In genomic region chr6:94620287-94620686, GRCm38 (mm10) we compare ENCODE assay signal across 20 mouse cellular contexts.
DNase-seq lines count a peak whose midpoint lies in the region; ATAC-seq lines count a peak whose summit lies in the region.
"Had no signal": no experiment of that assay in that cellular context is flagged by ENCODE, and none has a peak within 500 bp of the region (broad histone marks: within the 10 kb centered on the region; RNA-seq: fewer than 3 reads in every experiment).

No protein-coding gene starts in this region.

- WGBS in forebrain, embryonic 10.5 days, result 78% methylated on average over 6 of the region's 6 CpGs
- WGBS in forebrain, embryonic 15.5 days, result 55% methylated on average over 6 of the region's 6 CpGs
- 70% methylated on average over 6 of the region's 6 CpGs for WGBS in hindbrain, embryonic 15.5 days
- 59% methylated on average over 6 of the region's 6 CpGs for WGBS in hindbrain, embryonic 16.5 days

- peak overlapping the region; percentile 41 for H3K27ac ChIP-seq in forebrain, embryonic 10.5 days
- H3K27ac ChIP-seq in forebrain, embryonic 15.5 days (replicated peaks), result no peak overlapping the region
- 0 out of 2 replicates have a peak overlapping the region, but pooled peaks have one; percentile 17 for H3K27ac ChIP-seq in hindbrain, embryonic 15.5 days (replicated peaks)
- no peak overlapping the region for H3K27ac ChIP-seq in hindbrain, embryonic 16.5 days (ENCODE audit: low read depth, low read length)
- H3K27ac ChIP-seq: forebrain, embryonic 12.5 days; midbrain, embryonic 12.5 days had no signal

- H3K4me2 ChIP-seq in forebrain, embryonic 15.5 days (replicated peaks), result no peak overlapping the region
- no peak overlapping the region for H3K4me2 ChIP-seq in hindbrain, embryonic 15.5 days
- H3K4me2 ChIP-seq in hindbrain, embryonic 16.5 days (ENCODE audit: low read length), result no peak overlapping the region
- H3K4me2 ChIP-seq: forebrain, embryonic 12.5 days; midbrain, embryonic 12.5 days had no signal

- no peaks in the 10 kb centered on the region for H3K9me3 ChIP-seq in forebrain, embryonic 10.5 days
- H3K9me3 ChIP-seq in forebrain, embryonic 15.5 days, result no peaks in the 10 kb centered on the region
- no peaks in the 10 kb centered on the region for H3K9me3 ChIP-seq in hindbrain, embryonic 15.5 days
- H3K9me3 ChIP-seq in hindbrain, embryonic 16.5 days (ENCODE audit: control insufficient read depth, low read length), result no peaks in the 10 kb centered on the region
- H3K9me3 ChIP-seq: embryonic facial prominence, embryonic 10.5 days; forebrain, embryonic 12.5 days; midbrain, embryonic 12.5 days had no signal

- no peak overlapping the region for H3K4me3 ChIP-seq in forebrain, embryonic 10.5 days
- no peak overlapping the region for H3K4me3 ChIP-seq in forebrain, embryonic 15.5 days
- H3K4me3 ChIP-seq in hindbrain, embryonic 15.5 days, result no peak overlapping the region
- H3K4me3 ChIP-seq in hindbrain, embryonic 16.5 days (ENCODE audit: low read length), result no peak overlapping the region
- H3K4me3 ChIP-seq: embryonic facial prominence, embryonic 10.5 days; forebrain, embryonic 12.5 days; layer of hippocampus, adult 2 months; midbrain, embryonic 12.5 days had no signal

- H3K4me1 ChIP-seq in forebrain, embryonic 10.5 days, result 0 out of 2 replicates have a peak, but pooled peaks cover 7% of the 10 kb centered on the region
- 0 out of 2 replicates have a peak, but pooled peaks cover 5% of the 10 kb centered on the region for H3K4me1 ChIP-seq in forebrain, embryonic 15.5 days
- H3K4me1 ChIP-seq in hindbrain, embryonic 15.5 days (replicated peaks), result peaks cover 2% of the 10 kb centered on the region
- no peaks in the 10 kb centered on the region for H3K4me1 ChIP-seq in hindbrain, embryonic 16.5 days (ENCODE audit: control insufficient read depth, insufficient read depth, low read depth, low read length)
- H3K4me1 ChIP-seq: forebrain, embryonic 12.5 days had no signal

- ATAC-seq in forebrain, embryonic 15.5 days (replicated peaks), result no peak
- ATAC-seq in hindbrain, embryonic 15.5 days (ENCODE audit: low FRiP score, low read depth), result no peak
- ATAC-seq in hindbrain, embryonic 16.5 days, result no peak
- ATAC-seq: CD4-positive, CD25-positive, alpha-beta regulatory T cell, adult 4 months; inflammation-experienced regulatory T-cells, adult 6 months; liver, postnatal 0 days had no signal

- H3K27me3 ChIP-seq in forebrain, embryonic 10.5 days (ENCODE audit: poor library complexity, severe bottlenecking), result no peaks in the 10 kb centered on the region
- H3K27me3 ChIP-seq in forebrain, embryonic 15.5 days, result no peaks in the 10 kb centered on the region
- no peaks in the 10 kb centered on the region for H3K27me3 ChIP-seq in hindbrain, embryonic 15.5 days
- no peaks in the 10 kb centered on the region for H3K27me3 ChIP-seq in hindbrain, embryonic 16.5 days (replicated peaks; ENCODE audit: control insufficient read depth, insufficient read depth, low read length)
- H3K27me3 ChIP-seq: forebrain, embryonic 12.5 days; midbrain, embryonic 12.5 days had no signal

- no peak overlapping the region for H3K9ac ChIP-seq in forebrain, embryonic 15.5 days (replicated peaks)
- no peak overlapping the region for H3K9ac ChIP-seq in hindbrain, embryonic 15.5 days
- H3K9ac ChIP-seq in hindbrain, embryonic 16.5 days (ENCODE audit: low read depth, low read length), result no peak overlapping the region
- H3K9ac ChIP-seq: forebrain, embryonic 12.5 days; liver, postnatal 0 days; midbrain, embryonic 12.5 days had no signal

- peaks cover 100% of the 10 kb centered on the region for H3K36me3 ChIP-seq in forebrain, embryonic 10.5 days (replicated peaks)
- H3K36me3 ChIP-seq in forebrain, embryonic 15.5 days, result 0 out of 2 replicates have a peak, but pooled peaks cover 4% of the 10 kb centered on the region
- H3K36me3 ChIP-seq in hindbrain, embryonic 15.5 days, result peaks cover 20% of the 10 kb centered on the region
- H3K36me3 ChIP-seq in hindbrain, embryonic 16.5 days (ENCODE audit: control insufficient read depth, insufficient read depth, low read length), result peaks cover 5% of the 10 kb centered on the region; the same call in 1 of the 2 replicates

- no peak for DNase-seq in forebrain, embryonic 10.5 days (ENCODE audit: extremely low spot score, low spot score)
- peak; percentile 40 for DNase-seq in thymus, postnatal 4 days
- DNase-seq in thymus, postnatal 14 days, result no peak
- peak; percentile 45 for DNase-seq in testis, postnatal 14 days (ENCODE audit: low spot score)
- no peak for DNase-seq in cerebellum, adult 11 months
- DNase-seq: adrenal gland, adult 8-10 months; cerebellum, adult 18-20 months; kidney, adult 8-10 months; kidney, postnatal 14 days; layer of hippocampus, postnatal 36 days; liver, postnatal 0 days had no signal

Comparison
In these comparisons a context has a peak if more than half of its experiments do, and no peak if none do; other contexts are left out.
1. DNase-seq: peak in thymus, postnatal 4 days (single experiment) and testis, postnatal 14 days (single experiment); none in forebrain, embryonic 10.5 days (single experiment), thymus, postnatal 14 days (single experiment) and cerebellum, adult 11 months (single experiment).
2. H3K27ac ChIP-seq: peak in forebrain, embryonic 10.5 days (single experiment) and hindbrain, embryonic 15.5 days (single experiment); none in forebrain, embryonic 15.5 days (single experiment) and hindbrain, embryonic 16.5 days (single experiment).